Mouse (Mus musculus) MEL (cell line): ENCODE results near the gene Kat6b.

Experiments used
- CTCF ChIP-seq, 3 experiments: IDR thresholded peaks in 2 of 3; conservative IDR thresholded peaks in 1 of 3; 2 replicates each; pipeline ENCODE4 v1.5.1; 2011 to 2012; ENCODE audit warnings: low read length in 3 of 3, low read depth in 2 of 3, mild to moderate bottlenecking in 2 of 3, improper control_type of control experiment in 1 of 3, inconsistent platforms in 1 of 3, mixed read lengths in 1 of 3, moderate library complexity in 1 of 3; ENCODE audit not compliant: control insufficient read depth in 1 of 3, insufficient read depth in 1 of 3, poor library complexity in 1 of 3, severe bottlenecking in 1 of 3
- MAFK ChIP-seq: IDR thresholded peaks from 2 replicates; pipeline ENCODE4 v1.6.1; 2011; ENCODE audit warnings: low read depth, mild to moderate bottlenecking, low read length, improper control_type of control experiment, borderline replicate concordance
- POLR2A ChIP-seq, 2 experiments: IDR thresholded peaks; 2 replicates each; pipeline ENCODE4 v1.6.1; 2011 to 2012; ENCODE audit warnings: low read length in 2 of 2, mild to moderate bottlenecking in 2 of 2, control low read depth in 1 of 2, improper control_type of control experiment in 1 of 2, low read depth in 1 of 2, moderate library complexity in 1 of 2; ENCODE audit not compliant: control insufficient read depth in 1 of 2, insufficient read depth in 1 of 2, poor library complexity in 1 of 2
- ZNF384 ChIP-seq: IDR thresholded peaks from 2 replicates; pipeline ENCODE4 v1.6.1; 2012; ENCODE audit warnings: low read depth, mild to moderate bottlenecking, inconsistent platforms, low read length, improper control_type of control experiment

DNA sequence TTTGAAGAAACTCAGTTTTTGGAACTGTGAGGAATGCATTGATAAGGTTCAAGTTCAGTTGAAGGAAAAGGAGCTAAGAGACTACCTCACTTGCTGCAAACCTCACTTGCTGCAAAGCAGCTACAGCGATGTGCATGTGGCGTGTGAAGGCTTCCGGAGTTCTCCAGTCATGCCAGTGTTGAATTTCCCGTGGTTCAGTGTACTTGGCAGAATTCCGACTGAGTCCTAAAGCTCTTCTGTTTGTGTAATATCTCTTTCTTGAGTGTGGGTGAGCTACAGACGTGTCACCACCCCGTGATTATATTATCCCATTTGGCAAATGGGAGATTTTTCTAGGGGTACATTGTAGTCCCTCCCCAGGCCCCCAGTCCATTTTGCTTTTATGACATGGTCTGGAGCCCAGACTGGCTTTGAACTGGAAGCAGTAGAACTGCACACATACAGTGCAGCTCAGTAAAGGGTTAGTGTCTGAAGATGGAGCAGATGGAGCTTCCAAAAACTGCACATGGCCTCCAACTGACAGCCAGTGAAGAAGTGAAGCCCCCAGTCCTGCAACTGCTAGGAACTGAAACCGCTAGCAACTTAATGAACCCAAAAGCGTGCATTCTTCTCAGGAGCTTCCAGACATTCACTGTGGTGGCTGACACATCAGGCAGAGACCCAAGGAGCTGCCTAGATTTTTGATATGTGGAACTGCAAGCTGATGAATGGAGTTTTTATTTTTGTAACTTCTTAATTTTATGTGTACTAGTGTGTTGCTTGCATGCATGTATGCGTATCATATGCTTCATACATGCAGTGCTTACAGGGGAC is 84.5 kb downstream of the Kat6b start:
- TF ChIP-seq ZNF384 = no peak
- no peak for TF ChIP-seq CTCF (IDR thresholded peaks at IDR 0.05 in 2 of 3, conservative IDR thresholded peaks at IDR 0.05 in 1 of 3; ENCODE audit: control insufficient read depth in 1 of 3, insufficient read depth in 1 of 3, low read depth in 2 of 3, low read length in 3 of 3, poor library complexity in 1 of 3, severe bottlenecking in 1 of 3)
- no peak for TF ChIP-seq MAFK
- no peak for TF ChIP-seq POLR2A (IDR thresholded peaks at IDR 0.05; ENCODE audit: control insufficient read depth in 1 of 2, insufficient read depth in 1 of 2, low read depth in 1 of 2, low read length in 2 of 2, poor library complexity in 1 of 2)
